Mouse (Mus musculus): ENCODE results near the gene Atf6b.

Gene Atf6b

GRCm38 (mm10) chr17:34671151-34672066, 24.5 kb downstream of the Atf6b start:
- no peak for DNase-seq

- DNase-seq, result no peak
Observed at GRCm38 (mm10) chr17:34672246-34672792, 25.4 kb downstream of the Atf6b start.

- no peak for DNase-seq
Observed at GRCm38 (mm10) chr17:34673139-34673538, 26.2 kb downstream of the Atf6b start.

- DNase-seq, result no peak
Observed at GRCm38 (mm10) chr17:34674524-34675204, 27.7 kb downstream of the Atf6b start.

- no peak for DNase-seq
Observed at GRCm38 (mm10) chr17:34675205-34676092, 28.5 kb downstream of the Atf6b start.

GRCm38 (mm10) chr17:34676093-34676460, 29.1 kb downstream of the Atf6b start:
- no peak for DNase-seq

GRCm38 (mm10) chr17:34676671-34677070, 29.7 kb downstream of the Atf6b start:
- no peak for DNase-seq

GRCm38 (mm10) chr17:34680191-34680590, 33.2 kb downstream of the Atf6b start:
- no peak for DNase-seq

GRCm38 (mm10) chr17:34680621-34681020, 33.7 kb downstream of the Atf6b start:
- no peak for DNase-seq

GRCm38 (mm10) chr17:34681132-34681571, 34.2 kb downstream of the Atf6b start:
- no peak for DNase-seq

GRCm38 (mm10) chr17:34681881-34682536, 35.1 kb downstream of the Atf6b start:
- no peak for DNase-seq

- no peak for DNase-seq
Observed at GRCm38 (mm10) chr17:34683179-34683578, 36.2 kb downstream of the Atf6b start.

- no peak for DNase-seq
Observed at GRCm38 (mm10) chr17:34683686-34684220, 36.8 kb downstream of the Atf6b start.

GRCm38 (mm10) chr17:34684253-34684893, 37.4 kb downstream of the Atf6b start:
- no peak for DNase-seq

GRCm38 (mm10) chr17:34685120-34686110, 38.5 kb downstream of the Atf6b start:
- DNase-seq, result no peak

GRCm38 (mm10) chr17:34688889-34689288, 41.9 kb downstream of the Atf6b start:
- DNase-seq, result no peak

- DNase-seq, result no peak
Observed at GRCm38 (mm10) chr17:34690458-34690857, 43.5 kb downstream of the Atf6b start.

- DNase-seq, result no peak
Observed at GRCm38 (mm10) chr17:34692906-34693305, 46.0 kb downstream of the Atf6b start.

GRCm38 (mm10) chr17:34699575-34700408, 52.8 kb downstream of the Atf6b start:
- no peak for DNase-seq
